Mouse (Mus musculus): ENCODE measurements around the gene Cacng6. TPM values are rescaled to one million over a fixed set of nuclear protein-coding genes. Genes with fewer than 3 reads are reported as not detected.

Gene Cacng6
- polyA plus RNA-seq, 1 experiment from 2014 or later = 9.6 TPM

GRCm38 (mm10) chr7:3425141-3425540 is 1.1 kb downstream of the Cacng6 start:
- no peak for DNase-seq (ENCODE audit: low spot score)
- Histone ChIP-seq H3K4me1 (peaks cover 24% of the 10 kb centered on the region), H3K9me3 (no peaks in the 10 kb centered on the region), H3K27me3 (ENCODE audit: insufficient read depth, poor library complexity, severe bottlenecking) (peaks cover 54% of the 10 kb centered on the region), H3K4me3 (no peak overlapping the region; the same call in 1 of the 2 replicates), H3K36me3 (no peaks in the 10 kb centered on the region), H3K27ac (no peak overlapping the region)
- 77% methylated on average over 5 of the region's 5 CpGs for WGBS

GRCm38 (mm10) chr7:3430161-3430560 is 6.2 kb downstream of the Cacng6 start:
- DNase-seq (ENCODE audit: low spot score) = no peak
- Histone ChIP-seq H3K36me3 (no peaks in the 10 kb centered on the region), H3K27me3 (ENCODE audit: insufficient read depth, poor library complexity, severe bottlenecking) (peaks cover 13% of the 10 kb centered on the region), H3K4me1 (no peaks in the 10 kb centered on the region; the same call in 1 of the 2 replicates), H3K27ac (no peak overlapping the region), H3K4me3 (no peak overlapping the region), H3K9me3 (no peaks in the 10 kb centered on the region)
- WGBS = 40% methylated on average over 6 of the region's 6 CpGs

- H3K27me3 ChIP-seq (ENCODE audit: insufficient read depth, poor library complexity, severe bottlenecking) = no peaks in the 10 kb centered on the region
- H3K4me1 ChIP-seq = no peaks in the 10 kb centered on the region; the same call in 1 of the 2 replicates
- no peak overlapping the region for H3K4me3 ChIP-seq
- DNase-seq (ENCODE audit: low spot score) = no peak
- no peaks in the 10 kb centered on the region for H3K36me3 ChIP-seq
- no peak overlapping the region for H3K27ac ChIP-seq
- no peaks in the 10 kb centered on the region for H3K9me3 ChIP-seq
- 75% methylated on average over 1 of the region's 1 CpGs for WGBS
Observed at GRCm38 (mm10) chr7:3432066-3432465, 8.1 kb downstream of the Cacng6 start.

- no peaks in the 10 kb centered on the region for H3K4me1 ChIP-seq
- no peaks in the 10 kb centered on the region for H3K9me3 ChIP-seq
- H3K27me3 ChIP-seq (ENCODE audit: insufficient read depth, poor library complexity, severe bottlenecking) = no peaks in the 10 kb centered on the region
- WGBS = 78% methylated on average over 5 of the region's 5 CpGs
- H3K4me3 ChIP-seq = no peak overlapping the region
- H3K27ac ChIP-seq = no peak overlapping the region
- DNase-seq (ENCODE audit: low spot score) = no peak
- no peaks in the 10 kb centered on the region for H3K36me3 ChIP-seq
Observed at GRCm38 (mm10) chr7:3437941-3438340, 13.9 kb downstream of the Cacng6 start.

GRCm38 (mm10) chr7:3439984-3440383 is 16.0 kb downstream of the Cacng6 start:
- WGBS = 79% methylated on average over 11 of the region's 11 CpGs
- DNase-seq (ENCODE audit: low spot score) = no peak
- H3K9me3 ChIP-seq = no peaks in the 10 kb centered on the region

GRCm38 (mm10) chr7:3440526-3440925 is 16.5 kb downstream of the Cacng6 start:
- DNase-seq (ENCODE audit: low spot score) = no peak
- Histone ChIP-seq H3K9me3 (no peaks in the 10 kb centered on the region), H3K36me3 (no peaks in the 10 kb centered on the region), H3K27me3 (ENCODE audit: insufficient read depth, poor library complexity, severe bottlenecking) (no peaks in the 10 kb centered on the region), H3K27ac (no peak overlapping the region), H3K4me3 (no peak overlapping the region), H3K4me1 (no peaks in the 10 kb centered on the region)
- WGBS = 65% methylated on average over 8 of the region's 8 CpGs

More at GRCm38 (mm10) chr7:3439984-3440383, 16.0 kb downstream of the Cacng6 start:
- no peaks in the 10 kb centered on the region for H3K4me1 ChIP-seq
- H3K27ac ChIP-seq = no peak overlapping the region
- H3K4me3 ChIP-seq = no peak overlapping the region
- no peaks in the 10 kb centered on the region for H3K27me3 ChIP-seq (ENCODE audit: insufficient read depth, poor library complexity, severe bottlenecking)
- no peaks in the 10 kb centered on the region for H3K36me3 ChIP-seq

GRCm38 (mm10) chr7:3442476-3443062 is 18.6 kb downstream of the Cacng6 start:
- no peak overlapping the region for H3K4me3 ChIP-seq
- WGBS = 81% methylated on average over 10 of the region's 10 CpGs
- no peak for DNase-seq (ENCODE audit: low spot score)
- H3K9me3 ChIP-seq = no peaks in the 10 kb centered on the region
- H3K36me3 ChIP-seq = no peaks in the 10 kb centered on the region
- H3K27me3 ChIP-seq (ENCODE audit: insufficient read depth, poor library complexity, severe bottlenecking) = no peaks in the 10 kb centered on the region
- no peaks in the 10 kb centered on the region for H3K4me1 ChIP-seq
- H3K27ac ChIP-seq = no peak overlapping the region

- DNase-seq (ENCODE audit: low spot score) = peak; percentile 20
- H3K4me1 ChIP-seq = no peaks in the 10 kb centered on the region
- no peaks in the 10 kb centered on the region for H3K9me3 ChIP-seq
- WGBS = 83% methylated on average over 3 of the region's 3 CpGs
- no peak overlapping the region for H3K4me3 ChIP-seq
- H3K36me3 ChIP-seq = no peaks in the 10 kb centered on the region
- H3K27ac ChIP-seq = no peak overlapping the region
- H3K27me3 ChIP-seq (ENCODE audit: insufficient read depth, poor library complexity, severe bottlenecking) = no peaks in the 10 kb centered on the region
Observed at GRCm38 (mm10) chr7:3444678-3445077, 20.7 kb downstream of the Cacng6 start.

GRCm38 (mm10) chr7:3446584-3446983 is 22.6 kb downstream of the Cacng6 start:
- no peak overlapping the region for H3K27ac ChIP-seq
- H3K36me3 ChIP-seq = no peaks in the 10 kb centered on the region
- no peaks in the 10 kb centered on the region for H3K4me1 ChIP-seq
- WGBS = 77% methylated on average over 3 of the region's 3 CpGs
- peaks cover 6% of the 10 kb centered on the region; the same call in 1 of the 2 replicates for H3K27me3 ChIP-seq (ENCODE audit: insufficient read depth, poor library complexity, severe bottlenecking)
- no peaks in the 10 kb centered on the region for H3K9me3 ChIP-seq
- H3K4me3 ChIP-seq = no peak overlapping the region
- DNase-seq (ENCODE audit: low spot score) = peak; percentile 46

GRCm38 (mm10) chr7:3447026-3447425 is 23.0 kb downstream of the Cacng6 start:
- Histone ChIP-seq H3K27me3 (ENCODE audit: insufficient read depth, poor library complexity, severe bottlenecking) (peaks cover 11% of the 10 kb centered on the region; the same call in 1 of the 2 replicates), H3K9me3 (no peaks in the 10 kb centered on the region), H3K4me1 (no peaks in the 10 kb centered on the region), H3K27ac (no peak overlapping the region), H3K4me3 (no peak overlapping the region), H3K36me3 (no peaks in the 10 kb centered on the region)
- peak; percentile 28 for DNase-seq (ENCODE audit: low spot score)
- 76% methylated on average over 4 of the region's 4 CpGs for WGBS

- WGBS = 20% methylated on average over 15 of the region's 15 CpGs
- Histone ChIP-seq H3K4me3 (no peak overlapping the region), H3K27me3 (ENCODE audit: insufficient read depth, poor library complexity, severe bottlenecking) (peaks cover 11% of the 10 kb centered on the region; the same call in 1 of the 2 replicates), H3K36me3 (no peaks in the 10 kb centered on the region), H3K27ac (no peak overlapping the region), H3K9me3 (no peaks in the 10 kb centered on the region), H3K4me1 (0 out of 2 replicates have a peak, but pooled peaks cover 4% of the 10 kb centered on the region)
- DNase-seq (ENCODE audit: low spot score) = peak; percentile 77
Observed at GRCm38 (mm10) chr7:3448737-3449454, 24.9 kb downstream of the Cacng6 start.

GRCm38 (mm10) chr7:3450671-3451070 is 26.7 kb downstream of the Cacng6 start:
- no peak for DNase-seq (ENCODE audit: low spot score)
- Histone ChIP-seq H3K27me3 (ENCODE audit: insufficient read depth, poor library complexity, severe bottlenecking) (peaks cover 11% of the 10 kb centered on the region; the same call in 1 of the 2 replicates), H3K4me3 (no peak overlapping the region), H3K9me3 (no peaks in the 10 kb centered on the region), H3K4me1 (0 out of 2 replicates have a peak, but pooled peaks cover 4% of the 10 kb centered on the region), H3K27ac (no peak overlapping the region), H3K36me3 (no peaks in the 10 kb centered on the region)
- 66% methylated on average over 5 of the region's 5 CpGs for WGBS

GRCm38 (mm10) chr7:3451161-3451560 is 27.2 kb downstream of the Cacng6 start:
- 29% methylated on average over 6 of the region's 6 CpGs for WGBS
- 0 out of 2 replicates have a peak, but pooled peaks cover 4% of the 10 kb centered on the region for H3K4me1 ChIP-seq
- no peaks in the 10 kb centered on the region for H3K9me3 ChIP-seq
- H3K4me3 ChIP-seq = no peak overlapping the region
- H3K27ac ChIP-seq = no peak overlapping the region
- peak; percentile 36 for DNase-seq (ENCODE audit: low spot score)
- no peaks in the 10 kb centered on the region for H3K36me3 ChIP-seq
- H3K27me3 ChIP-seq (ENCODE audit: insufficient read depth, poor library complexity, severe bottlenecking) = peaks cover 11% of the 10 kb centered on the region; the same call in 1 of the 2 replicates

All from heart, embryonic 10.5 days (tissue).